Mouse (Mus musculus) neutrophil, adult 83 days (primary cell): Measurements from ENCODE around the gene 1700012B09Rik. TPM values are rescaled to one million over a fixed set of nuclear protein-coding genes. Genes with fewer than 3 reads are reported as not detected.

Experiments
- total RNA-seq, 2 experiments: library from RNA; stranded (reverse); gene quantifications; one replicate each; pipeline ENCODE4 v1.2.4; 2023

1700012B09Rik gene
- 1 to 10 TPM; 2.1 to 3.0 TPM for total RNA-seq

DNA sequence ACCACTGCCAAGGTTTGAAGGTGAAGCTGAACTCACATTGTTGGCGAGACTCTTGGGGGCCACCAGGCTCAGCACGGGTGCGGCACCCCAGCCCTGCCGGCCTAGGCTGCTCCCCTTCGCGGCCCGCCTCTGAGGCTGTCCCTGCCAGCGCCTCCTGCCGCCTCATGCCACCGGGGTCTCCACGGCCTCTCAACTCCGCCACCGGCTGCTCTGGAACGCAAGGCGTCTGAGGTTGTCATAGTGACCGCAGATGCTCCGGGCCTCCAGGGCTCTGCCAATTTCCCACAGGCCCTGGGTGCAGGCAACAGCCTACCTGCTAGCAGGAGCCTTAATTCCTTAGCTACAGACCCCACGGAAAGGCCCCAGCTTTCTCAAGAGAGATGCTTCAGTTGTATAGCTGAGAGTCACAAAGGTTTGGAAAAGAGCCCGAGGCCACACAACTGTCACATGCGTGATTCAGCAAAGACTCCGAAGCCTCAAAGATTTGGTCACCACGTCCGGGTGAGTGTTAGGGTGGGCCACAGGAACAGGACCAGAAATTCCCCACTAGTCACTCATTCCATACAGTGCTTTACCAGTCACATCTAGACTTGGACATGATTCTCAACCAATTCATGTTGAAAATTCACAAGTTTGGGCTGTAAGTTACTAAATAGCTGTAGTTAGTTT, at the start of gene 1700012B09Rik:
Gene 1700012B09Rik, minus strand, starts transcription at position 228 of the 669 bp plus-strand sequence.

DNA sequence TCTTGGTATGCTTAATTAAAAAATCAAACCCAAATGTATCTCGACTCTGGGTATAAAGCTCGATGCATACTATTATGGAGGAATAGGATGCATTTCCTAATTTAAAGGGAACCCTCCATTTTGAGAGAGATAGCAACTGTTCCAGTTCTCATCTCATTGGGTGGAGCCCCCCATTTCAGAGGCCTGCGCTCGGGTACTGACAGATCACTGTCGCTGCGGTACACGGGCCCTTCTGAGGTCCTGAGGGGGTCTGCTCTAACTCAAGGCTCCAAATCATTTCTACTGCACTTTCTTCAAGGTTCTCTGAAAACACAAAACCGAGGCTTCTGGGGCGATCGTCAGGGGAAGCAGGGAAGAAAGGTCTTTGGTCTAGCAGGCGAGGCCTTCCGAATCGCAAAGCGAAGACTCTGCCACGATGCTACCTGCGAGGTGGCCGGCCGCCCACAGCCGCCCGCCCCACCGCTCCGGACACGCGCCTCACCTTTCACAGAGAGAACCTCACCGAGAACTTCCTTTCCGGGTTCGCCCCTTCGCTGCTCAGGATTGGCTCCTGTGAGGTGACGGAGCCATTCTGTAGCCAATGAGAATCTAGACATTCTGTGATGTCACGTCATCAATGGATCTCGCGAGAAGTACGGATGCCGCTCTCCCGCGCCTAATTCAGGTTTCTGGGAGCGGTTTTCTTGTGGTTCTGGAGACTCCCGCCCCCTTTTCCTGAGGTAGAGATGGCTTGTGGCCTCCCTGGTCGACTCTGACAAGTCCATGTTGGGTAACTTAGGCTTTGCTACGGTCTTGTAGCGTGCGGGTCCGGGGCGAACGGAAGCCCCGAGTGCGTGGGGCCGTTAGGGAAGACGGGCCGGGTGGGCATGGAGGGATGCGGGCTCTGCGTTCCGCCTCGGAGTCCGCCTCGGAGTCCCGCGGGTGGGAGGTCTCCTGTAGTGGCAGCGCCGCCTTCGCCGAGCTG, 13.5 kb upstream of the 1700012B09Rik start, which contains the start of the genes Mre11a and Ankrd49:
Gene Mre11a, plus strand, starts transcription at position 616 of the 964 bp plus-strand sequence.
Gene Ankrd49, minus strand, starts transcription at position 818 of the 964 bp plus-strand sequence.

GRCm38 (mm10) chr9:14752001-14752522, 18.8 kb downstream of the 1700012B09Rik start, which contains the start of gene Fut4:
Fut4 (minus strand) TSS chr9:14752393.

DNA sequence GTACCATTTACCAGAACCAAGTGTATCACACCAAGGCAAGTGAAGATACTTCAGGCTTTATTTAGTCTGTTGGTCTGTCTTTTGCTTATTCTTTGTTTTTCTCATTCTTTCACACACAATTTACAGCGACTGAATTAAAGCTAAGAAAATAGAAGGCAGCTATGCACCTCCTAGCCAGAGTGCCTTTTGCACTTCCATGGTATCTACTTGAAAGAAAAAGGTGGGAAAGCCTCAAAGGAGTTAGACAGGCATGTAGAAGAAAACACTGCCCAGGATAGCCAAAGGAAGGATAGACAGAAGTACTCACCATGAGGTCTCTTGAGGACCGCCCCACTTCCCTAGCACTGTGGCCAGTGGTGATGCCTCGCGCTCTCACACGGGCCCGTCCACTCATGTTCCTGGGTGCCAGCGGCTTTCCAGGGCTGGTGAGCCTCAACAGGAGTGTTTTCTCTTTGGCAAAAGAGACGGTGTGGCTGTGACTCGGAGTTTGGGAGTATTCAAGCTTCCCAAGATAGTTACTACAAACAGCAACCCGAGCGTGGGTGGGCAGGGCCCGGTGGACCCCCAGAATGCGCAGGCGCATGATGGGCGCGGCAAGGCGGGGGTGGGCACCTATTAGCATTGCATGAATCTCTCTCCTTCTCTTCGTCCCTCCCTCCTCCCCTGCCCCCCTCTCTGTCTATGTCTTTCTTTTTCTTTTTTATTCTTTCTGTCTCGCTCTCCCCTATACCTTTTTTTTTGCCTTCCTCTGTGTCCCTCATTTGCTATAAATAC, 30.5 kb downstream of the 1700012B09Rik start, which contains the start of gene Piwil4:
Gene Piwil4, minus strand, starts transcription at position 583 of the 774 bp plus-strand sequence.

Other genes with a start within 250 kb of the 1700012B09Rik start
- gene Amotl1, start 126.0 kb downstream of the 1700012B09Rik start, total RNA-seq, result 1 to 10 TPM in 1 of 2 experiments, under 1 TPM in 1; 0.33 to 2.3 TPM
- gene Piwil4, start 30.3 kb downstream of the 1700012B09Rik start, total RNA-seq, result not detected
- 1 to 10 TPM; 7.8 to 9.3 TPM for gene Fut4, start 18.6 kb downstream of the 1700012B09Rik start, total RNA-seq
- 10 to 100 TPM; 27.7 to 28.7 TPM for gene Mre11a, start 13.6 kb upstream of the 1700012B09Rik start, total RNA-seq
- 10 to 100 TPM; 11.4 to 14.9 TPM for gene Ankrd49, start 13.8 kb upstream of the 1700012B09Rik start, total RNA-seq
- gene Gpr83, start 89.2 kb upstream of the 1700012B09Rik start, total RNA-seq, result not detected
- gene Izumo1r, start 132.9 kb upstream of the 1700012B09Rik start, total RNA-seq, result not detected